Comparison of ENCODE assay signal across 9 mouse cellular contexts in genomic region chr16:90312449-90313082, GRCm38 (mm10). TPM values are rescaled to one million over a fixed set of nuclear protein-coding genes. Genes with fewer than 3 reads are reported as not detected.
DNase-seq lines count a peak whose midpoint lies in the region; ATAC-seq and TF ChIP-seq lines count a peak whose summit lies in the region.
"Had no signal": no experiment of that assay in that cellular context is flagged by ENCODE, and none has a peak within 500 bp of the region (broad histone marks: within the 10 kb centered on the region; RNA-seq: fewer than 3 reads in every experiment).

No protein-coding gene starts in this region.

- no peaks in the 10 kb centered on the region for H3K36me3 ChIP-seq in heart, postnatal 0 days (replicated peaks; ENCODE audit: control insufficient read depth, insufficient read depth, low read length)
- H3K36me3 ChIP-seq in MEL (ENCODE audit: control insufficient read depth in 1 of 2, insufficient read depth in 2 of 2, low read length in 2 of 2): no peaks in the 10 kb centered on the region
- H3K36me3 ChIP-seq: limb, embryonic 15.5 days had no signal

- intact Hi-C loops in heart, postnatal 25 days (cut with DNase I): loop anchor here (10.0 kb wide), 1 partner anchor 612 kb away; no protein-coding TSS in a partner anchor

- no peak for TF ChIP-seq EP300 in heart, postnatal 0 days (IDR thresholded peaks at IDR 0.05; ENCODE audit: low read depth)
- TF ChIP-seq EP300 in MEL (IDR thresholded peaks at IDR 0.05; ENCODE audit: low read depth in 1 of 2, low read length in 2 of 2): no peak

- no peak overlapping the region for H3K4me3 ChIP-seq in heart, postnatal 0 days (ENCODE audit: low read depth, low read length)
- no peak overlapping the region for H3K4me3 ChIP-seq in MEL (ENCODE audit: control insufficient read depth in 1 of 2, insufficient read depth in 1 of 2, low read depth in 2 of 2, low read length in 2 of 2)
- H3K4me3 ChIP-seq: limb, embryonic 15.5 days had no signal

- peak; percentile 5 for TF ChIP-seq RAD21 in MEL (IDR thresholded peaks at IDR 0.05; ENCODE audit: low read depth, low read length)

- H3K4me2 ChIP-seq in heart, postnatal 0 days (ENCODE audit: low read depth, low read length): no peak overlapping the region
- H3K4me2 ChIP-seq: limb, embryonic 15.5 days had no signal

- DNase-seq in heart, postnatal 0 days (ENCODE audit: low spot score): peak; percentile 71
- no peak for DNase-seq in heart, postnatal 25 days (ENCODE audit: low spot score)
- DNase-seq in MEL (ENCODE audit: low read depth, low spot score): peak; percentile 24
- peak; percentile 17 to 32 for DNase-seq in cerebellum, postnatal 25 days
- DNase-seq in kidney, adult 9 months: peak; percentile 10
- DNase-seq in mesoderm, embryonic 11.5 days (ENCODE audit: low read depth, low spot score): peak; percentile 40
- DNase-seq in spleen, postnatal 4 days (ENCODE audit: low spot score in 2 of 2): no peak
- DNase-seq in ovary, postnatal 10 days (ENCODE audit: low spot score): no peak

- H3K4me1 ChIP-seq in heart, postnatal 0 days (ENCODE audit: control insufficient read depth, insufficient read depth): no peaks in the 10 kb centered on the region
- H3K4me1 ChIP-seq in MEL (ENCODE audit: control insufficient read depth in 1 of 2, insufficient read depth in 2 of 2, low read length in 2 of 2): no peaks in the 10 kb centered on the region
- H3K4me1 ChIP-seq: limb, embryonic 15.5 days had no signal

- H3K9ac ChIP-seq in heart, postnatal 0 days (replicated peaks; ENCODE audit: low read depth, low read length): no peak overlapping the region
- H3K9ac ChIP-seq in MEL (ENCODE audit: control insufficient read depth, low read depth, low read length, poor library complexity, severe bottlenecking): no peak overlapping the region
- H3K9ac ChIP-seq: limb, embryonic 15.5 days had no signal

- no peak overlapping the region for H3K27ac ChIP-seq in heart, postnatal 0 days (ENCODE audit: low read depth)
- H3K27ac ChIP-seq in MEL (ENCODE audit: control insufficient read depth, low read depth, low read length): no peak overlapping the region
- H3K27ac ChIP-seq: limb, embryonic 15.5 days had no signal

- no peaks in the 10 kb centered on the region for H3K79me2 ChIP-seq in MEL (ENCODE audit: control insufficient read depth, insufficient read depth, low read length, poor library complexity)

- no peaks in the 10 kb centered on the region for H3K9me3 ChIP-seq in heart, postnatal 0 days (replicated peaks; ENCODE audit: control insufficient read depth, low read length)
- H3K9me3 ChIP-seq in MEL (replicated peaks; ENCODE audit: insufficient read depth, low read length): no peaks in the 10 kb centered on the region
- H3K9me3 ChIP-seq: limb, embryonic 15.5 days had no signal

- H3K27me3 ChIP-seq in heart, postnatal 0 days (ENCODE audit: control insufficient read depth, insufficient read depth, low read length): no peaks in the 10 kb centered on the region
- no peaks in the 10 kb centered on the region; a peak in 1 of 4 replicates for H3K27me3 ChIP-seq in MEL (ENCODE audit: control insufficient read depth in 1 of 2, insufficient read depth in 2 of 2, low read length in 2 of 2)
- H3K27me3 ChIP-seq: limb, embryonic 15.5 days had no signal

- ATAC-seq in heart, postnatal 0 days (ENCODE audit: insufficient read depth, low read depth): peak; percentile 69; the same call in 1 of the 2 replicates

- 54% methylated on average over 13 of the region's 13 CpGs for WGBS in heart, postnatal 0 days

- TF ChIP-seq POLR2A in MEL (IDR thresholded peaks at IDR 0.05; ENCODE audit: control insufficient read depth in 1 of 2, insufficient read depth in 1 of 2, low read depth in 1 of 2, low read length in 2 of 2, poor library complexity in 1 of 2): no peak

- TF ChIP-seq CTCF in heart, postnatal 0 days (IDR thresholded peaks at IDR 0.05; ENCODE audit: low read depth): peak; percentile 46; the same call in 1 of the 2 replicates
- TF ChIP-seq CTCF in MEL (IDR thresholded peaks at IDR 0.05 in 2 of 3, conservative IDR thresholded peaks at IDR 0.05 in 1 of 3; ENCODE audit: control insufficient read depth in 1 of 3, insufficient read depth in 1 of 3, low read depth in 2 of 3, low read length in 3 of 3, poor library complexity in 1 of 3, severe bottlenecking in 1 of 3): no peak; a peak in 1 of 6 replicates

TF ChIP-seq in MEL, 35 proteins besides CTCF, POLR2A, EP300 and RAD21:
- TF ChIP-seq MYB (IDR thresholded peaks at IDR 0.05; ENCODE audit: low read depth, low read length) (no peak), TCF12 (IDR thresholded peaks at IDR 0.05; ENCODE audit: low read depth, low read length) (no peak), SMC3 (IDR thresholded peaks at IDR 0.05; ENCODE audit: low read depth, low read length) (no peak; the same call in 1 of the 2 replicates), ZNF384 (IDR thresholded peaks at IDR 0.05; ENCODE audit: low read depth, low read length) (no peak), GABPA (IDR thresholded peaks at IDR 0.05; ENCODE audit: low read depth, low read length) (no peak), MAZ (IDR thresholded peaks at IDR 0.05; ENCODE audit: low read depth, low read length) (no peak), TAL1 (IDR thresholded peaks at IDR 0.05; ENCODE audit: low read length) (no peak), ZC3H11A (IDR thresholded peaks at IDR 0.05; ENCODE audit: low read depth, low read length) (no peak), MXI1 (IDR thresholded peaks at IDR 0.05; ENCODE audit: low read depth, low read length) (no peak), ZKSCAN1 (IDR thresholded peaks at IDR 0.05; ENCODE audit: low read depth, low read length) (no peak)

RNA-seq across cellular contexts. Expression of gene Scaf4, which starts 28.3 kb away (rescaled TPM):
- 3.9 and 15.7 TPM in 2 replicates for total RNA-seq in heart, postnatal 0 days (2014; rRNA removed; ENCODE audit: low replicate concordance)
- 8.7 and 9.5 TPM in 2 replicates for polyA plus RNA-seq in heart, postnatal 0 days (2015; fragmentation: Nextera tagmentation; extraction: Ambion mirVana)
- 10 to 100 TPM; 17.5 to 21.8 TPM for total RNA-seq in heart, postnatal 25 days (2021)
- total RNA-seq in MEL (2012; rRNA removed): 12.2 and 12.3 TPM in 2 replicates
- polyA plus RNA-seq in MEL (2012; ENCODE audit: insufficient read depth in 1 of 2, insufficient read length in 2 of 2, low read depth in 1 of 2, low replicate concordance in 2 of 2, missing spikeins in 1 of 2): 10 to 100 TPM in 1 of 2 experiments, not detected in 1; 56.2 TPM

Comparison
In these comparisons a context has a peak if more than half of its experiments do, and no peak if none do; other contexts are left out.
1. DNase-seq: peak in heart, postnatal 0 days (single experiment), MEL (single experiment), cerebellum, postnatal 25 days (2 of 2), kidney, adult 9 months (single experiment) and mesoderm, embryonic 11.5 days (single experiment); none in heart, postnatal 25 days (single experiment), spleen, postnatal 4 days (0 of 2) and ovary, postnatal 10 days (single experiment).